Mouse (Mus musculus): ENCODE measurements at regions not wholly inside any gene's neighbourhood (a gene's known extent, or its start where the extent isn't known, plus 50 kb on each side); places are given as distances from the start of the nearest gene placed in this dataset.

DNA sequence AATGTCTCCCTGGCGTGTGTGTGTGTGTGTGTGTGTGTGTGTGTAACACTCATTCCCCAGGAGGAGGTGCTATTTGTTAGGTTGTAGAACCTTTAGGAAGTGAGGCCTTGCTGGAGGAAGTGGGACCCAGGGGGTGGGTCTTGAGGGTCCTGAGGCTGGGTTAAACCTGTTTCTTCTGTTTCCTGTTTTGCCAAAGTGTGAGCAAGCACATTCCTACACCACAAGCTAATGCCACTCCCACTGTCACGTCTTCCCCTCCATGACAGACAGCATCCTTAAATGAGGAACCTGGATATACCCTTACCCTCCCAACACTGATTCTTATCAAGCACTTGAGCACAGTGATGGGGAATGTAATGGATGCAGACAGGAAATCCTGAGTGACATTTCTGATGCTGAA lies 91.5 kb upstream of the Kctd3 start:
- no peak for TF ChIP-seq POLR2A (IDR thresholded peaks at IDR 0.05; ENCODE audit: borderline replicate concordance, low read depth, low read length)
- no peak for TF ChIP-seq CTCF (IDR thresholded peaks at IDR 0.05; ENCODE audit: low read depth, low read length)
- H3K4me3 ChIP-seq (ENCODE audit: insufficient read depth, low read length) = no peak overlapping the region
- no peaks in the 10 kb centered on the region for H3K4me1 ChIP-seq (ENCODE audit: control insufficient read depth, insufficient read depth, low read length)
- no peak overlapping the region for H3K27ac ChIP-seq (ENCODE audit: insufficient read depth, low read depth, low read length)

DNA sequence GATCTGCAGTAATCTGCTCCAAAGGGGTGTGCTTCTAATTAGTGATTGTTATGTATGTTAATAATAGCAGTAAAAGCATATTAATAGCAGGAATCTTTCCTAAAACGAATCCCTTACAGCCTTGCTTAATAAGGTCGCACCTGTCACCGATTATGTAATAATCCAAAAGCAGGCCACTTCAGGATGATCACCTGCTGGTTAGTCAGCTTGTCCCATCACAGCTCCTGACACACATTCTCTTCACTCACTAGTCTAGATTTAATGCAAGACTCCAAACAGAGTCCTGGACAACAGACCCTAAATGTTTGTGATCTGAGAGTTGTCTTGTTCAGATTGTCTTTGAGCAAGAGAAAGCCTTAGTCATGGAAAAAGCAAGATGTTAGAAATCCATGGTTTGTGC lies 85.2 kb upstream of the Kctd3 start:
- no peak for TF ChIP-seq POLR2A (IDR thresholded peaks at IDR 0.05; ENCODE audit: borderline replicate concordance, low read depth, low read length)
- no peak for TF ChIP-seq CTCF (IDR thresholded peaks at IDR 0.05; ENCODE audit: low read depth, low read length)

DNA sequence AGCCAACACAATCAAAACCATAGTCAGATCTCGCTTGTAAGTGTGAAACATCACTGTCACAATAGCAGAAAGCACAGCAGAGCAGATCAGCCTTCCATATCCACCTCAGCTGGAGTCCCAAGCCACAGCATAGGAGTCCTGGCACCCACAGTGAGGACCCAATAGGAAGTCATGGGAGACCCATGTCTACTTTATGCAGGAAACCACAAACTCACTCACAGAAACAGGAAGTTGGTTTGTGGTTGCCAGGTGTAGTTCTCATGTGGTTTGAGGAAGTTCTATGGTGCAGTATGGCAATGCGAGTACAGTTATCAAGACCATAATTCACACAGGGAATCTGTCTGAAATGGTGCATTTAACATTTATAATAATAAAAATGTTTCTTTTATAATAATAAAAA lies 77.6 kb upstream of the Kctd3 start:
- no peaks in the 10 kb centered on the region for H3K4me1 ChIP-seq (ENCODE audit: control insufficient read depth, insufficient read depth, low read length)
- TF ChIP-seq CTCF (IDR thresholded peaks at IDR 0.05; ENCODE audit: low read depth, low read length) = no peak
- no peak for TF ChIP-seq POLR2A (IDR thresholded peaks at IDR 0.05; ENCODE audit: borderline replicate concordance, low read depth, low read length)
- H3K4me3 ChIP-seq (ENCODE audit: insufficient read depth, low read length) = no peak overlapping the region
- no peak overlapping the region for H3K27ac ChIP-seq (ENCODE audit: insufficient read depth, low read depth, low read length)

More for the DNA sequence above, 85.2 kb upstream of the Kctd3 start:
- H3K4me1 ChIP-seq (ENCODE audit: control insufficient read depth, insufficient read depth, low read length) = no peaks in the 10 kb centered on the region
- no peak overlapping the region for H3K27ac ChIP-seq (ENCODE audit: insufficient read depth, low read depth, low read length)
- H3K4me3 ChIP-seq (ENCODE audit: insufficient read depth, low read length) = no peak overlapping the region

DNA sequence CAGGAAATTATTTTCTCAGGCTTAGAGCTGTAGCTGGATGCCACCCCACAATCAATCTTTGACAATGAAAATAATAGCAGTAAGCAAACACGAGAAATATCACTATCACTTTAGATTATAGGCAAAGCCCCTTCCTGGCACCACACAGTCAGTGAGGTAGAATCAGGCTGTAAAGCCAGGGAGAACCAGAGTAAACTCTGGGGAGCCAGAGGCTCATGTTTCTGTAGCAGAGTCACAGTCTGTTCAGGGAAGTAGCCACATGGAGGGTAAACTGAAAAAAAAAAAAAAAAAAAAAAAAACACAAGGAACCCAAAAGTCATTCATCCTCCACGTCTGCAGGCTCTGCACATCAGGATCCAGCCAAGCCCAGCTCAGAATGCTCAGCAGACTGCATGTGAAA lies 73.6 kb upstream of the Kctd3 start:
- H3K4me3 ChIP-seq (ENCODE audit: insufficient read depth, low read length) = no peak overlapping the region
- H3K4me1 ChIP-seq (ENCODE audit: control insufficient read depth, insufficient read depth, low read length) = no peaks in the 10 kb centered on the region
- no peak for TF ChIP-seq CTCF (IDR thresholded peaks at IDR 0.05; ENCODE audit: low read depth, low read length)
- H3K27ac ChIP-seq (ENCODE audit: insufficient read depth, low read depth, low read length) = no peak overlapping the region

DNA sequence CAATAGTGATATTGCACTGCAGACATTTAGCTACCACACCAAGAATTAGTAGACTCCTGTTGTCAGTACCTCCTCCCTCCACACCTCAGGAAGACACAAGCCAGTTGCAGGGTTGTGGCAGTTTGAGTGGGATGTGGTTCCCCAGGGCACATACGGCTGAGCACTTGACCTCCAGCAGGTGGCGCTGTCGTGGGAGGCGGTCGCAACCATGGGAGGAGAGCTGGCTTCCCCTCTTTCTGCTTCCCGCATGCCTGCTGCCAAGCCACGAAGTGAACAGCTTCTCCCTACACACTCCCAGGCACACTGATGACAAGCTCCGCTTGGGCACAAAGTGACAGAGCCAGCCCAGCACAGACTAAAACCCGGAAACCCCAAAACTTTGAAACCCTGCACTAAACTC lies 73.2 kb upstream of the Kctd3 start:
- Histone ChIP-seq H3K27ac (ENCODE audit: insufficient read depth, low read depth, low read length) (no peak overlapping the region), H3K4me3 (ENCODE audit: insufficient read depth, low read length) (no peak overlapping the region), H3K4me1 (ENCODE audit: control insufficient read depth, insufficient read depth, low read length) (no peaks in the 10 kb centered on the region)
- TF ChIP-seq CTCF (IDR thresholded peaks at IDR 0.05; ENCODE audit: low read depth, low read length) (peak; percentile 64), POLR2A (IDR thresholded peaks at IDR 0.05; ENCODE audit: borderline replicate concordance, low read depth, low read length) (no peak)

DNA sequence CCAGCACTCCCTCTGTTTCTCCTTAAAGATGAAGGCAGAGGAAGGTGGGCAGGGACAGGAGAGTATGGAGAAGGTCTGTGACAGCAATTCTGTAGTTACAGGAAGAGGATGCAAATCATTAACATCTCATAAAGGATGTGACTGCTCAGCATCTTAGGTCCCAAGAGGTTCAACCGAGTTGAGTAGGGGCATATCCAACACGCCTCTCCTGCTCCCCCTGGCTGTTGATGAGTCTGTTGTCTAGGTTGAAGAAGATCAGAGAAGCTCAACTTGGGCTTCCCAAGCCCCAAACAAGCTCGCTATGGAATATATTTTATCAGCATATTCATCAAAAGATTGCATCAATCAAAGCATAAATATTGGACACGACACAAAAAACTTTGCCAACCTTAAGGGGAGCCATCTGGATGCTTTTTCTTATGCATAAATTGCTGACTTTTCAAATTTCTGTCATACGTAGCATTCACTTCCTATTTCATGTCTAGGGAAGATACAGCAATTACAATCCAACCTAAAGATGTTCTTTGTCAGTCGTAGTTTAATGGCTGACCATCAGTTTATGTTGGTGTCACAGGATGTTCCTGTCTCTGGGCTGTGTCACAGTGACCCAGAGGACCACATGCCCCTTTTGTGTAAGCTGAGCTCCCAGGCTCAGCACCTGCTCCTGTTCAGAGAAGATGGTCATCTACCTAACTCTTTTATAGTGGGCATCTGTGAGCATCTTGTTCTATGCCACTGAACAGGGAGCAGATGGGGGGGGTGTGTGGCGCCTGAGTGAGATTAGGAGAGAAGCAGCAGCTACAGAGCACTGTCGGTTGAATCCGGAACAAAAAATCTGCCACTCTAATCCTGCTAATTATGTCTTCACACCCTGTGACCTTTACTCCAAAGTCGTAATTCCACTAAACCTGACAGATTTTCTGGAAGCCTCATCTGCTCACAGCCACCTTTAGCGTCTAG lies 72.1 kb upstream of the Kctd3 start:
- TF ChIP-seq POLR2A (IDR thresholded peaks at IDR 0.05; ENCODE audit: borderline replicate concordance, low read depth, low read length) (no peak), CTCF (IDR thresholded peaks at IDR 0.05; ENCODE audit: low read depth, low read length) (no peak)
- no peak overlapping the region for H3K4me3 ChIP-seq (ENCODE audit: insufficient read depth, low read length)
- H3K4me1 ChIP-seq (ENCODE audit: control insufficient read depth, insufficient read depth, low read length) = no peaks in the 10 kb centered on the region

DNA sequence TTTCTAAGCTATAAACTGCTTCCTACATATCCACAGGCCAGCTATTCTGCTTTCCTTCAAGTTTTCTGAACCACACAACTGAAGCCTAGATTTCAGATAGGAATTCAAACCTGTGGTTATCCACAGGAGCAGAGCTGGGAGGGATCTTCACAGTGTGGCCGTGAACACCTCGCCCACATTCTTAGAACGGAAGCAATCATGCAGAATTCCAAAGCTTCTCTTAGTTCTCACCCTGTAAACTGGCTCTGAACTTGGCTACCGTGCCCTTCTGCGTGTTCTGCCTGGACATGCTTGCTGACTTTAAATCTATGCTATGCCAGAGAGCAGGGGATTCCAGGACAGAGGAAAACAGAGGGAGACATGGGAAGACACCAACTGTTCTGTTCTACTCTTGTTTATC lies 70.2 kb upstream of the Kctd3 start:
- no peak overlapping the region for H3K27ac ChIP-seq (ENCODE audit: insufficient read depth, low read depth, low read length)
- no peak for TF ChIP-seq POLR2A (IDR thresholded peaks at IDR 0.05; ENCODE audit: borderline replicate concordance, low read depth, low read length)
- no peak for TF ChIP-seq CTCF (IDR thresholded peaks at IDR 0.05; ENCODE audit: low read depth, low read length)
- H3K4me1 ChIP-seq (ENCODE audit: control insufficient read depth, insufficient read depth, low read length) = no peaks in the 10 kb centered on the region

More for the DNA sequence above, 72.1 kb upstream of the Kctd3 start:
- H3K27ac ChIP-seq (ENCODE audit: insufficient read depth, low read depth, low read length) = no peak overlapping the region

DNA sequence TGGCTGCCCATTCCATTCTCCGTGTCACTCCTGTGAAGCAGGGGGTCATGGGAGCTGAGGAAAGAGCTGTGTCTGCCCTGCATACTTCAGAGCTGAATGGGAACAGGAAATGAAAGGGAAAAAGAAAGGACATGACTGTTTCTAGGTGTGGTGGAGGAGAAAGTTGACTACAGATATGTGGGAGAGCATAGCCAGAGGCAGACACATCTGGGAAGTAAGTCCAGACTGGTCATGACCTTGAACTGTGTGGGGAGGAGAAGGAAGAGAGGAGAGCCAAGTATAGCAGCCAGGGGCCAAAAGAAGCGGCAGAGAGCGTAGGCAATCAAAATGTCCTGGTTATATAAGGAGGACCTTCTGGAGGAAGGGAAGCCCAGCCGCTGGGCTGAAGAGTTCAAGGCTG lies 68.6 kb upstream of the Kctd3 start:
- TF ChIP-seq CTCF (IDR thresholded peaks at IDR 0.05; ENCODE audit: low read depth, low read length) = no peak
- Histone ChIP-seq H3K4me1 (ENCODE audit: control insufficient read depth, insufficient read depth, low read length) (no peaks in the 10 kb centered on the region), H3K4me3 (ENCODE audit: insufficient read depth, low read length) (no peak overlapping the region), H3K27ac (ENCODE audit: insufficient read depth, low read depth, low read length) (no peak overlapping the region)

More for the DNA sequence above, 70.2 kb upstream of the Kctd3 start:
- no peak overlapping the region for H3K4me3 ChIP-seq (ENCODE audit: insufficient read depth, low read length)

DNA sequence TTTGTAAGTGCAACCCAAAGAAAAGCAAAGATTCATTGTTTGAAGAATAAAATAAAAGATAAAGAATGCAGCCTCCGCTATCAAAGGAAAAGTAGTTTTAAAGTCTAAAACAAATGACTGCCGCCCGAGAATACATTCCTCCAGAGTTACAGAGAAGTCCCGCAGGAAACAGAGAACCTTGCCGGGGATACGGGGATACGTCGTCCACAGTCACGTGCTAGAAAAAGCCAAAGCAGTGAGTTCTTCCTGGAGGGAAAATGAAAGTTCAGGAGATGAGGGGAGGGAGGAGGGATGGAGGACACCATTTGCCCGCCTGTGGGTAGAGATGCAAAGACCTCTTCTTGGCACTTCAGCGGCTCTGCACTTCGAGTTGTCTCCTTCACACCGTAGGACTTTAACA lies 68.0 kb upstream of the Kctd3 start:
- no peak overlapping the region for H3K27ac ChIP-seq (ENCODE audit: insufficient read depth, low read depth, low read length)
- TF ChIP-seq POLR2A (IDR thresholded peaks at IDR 0.05; ENCODE audit: borderline replicate concordance, low read depth, low read length) (no peak), CTCF (IDR thresholded peaks at IDR 0.05; ENCODE audit: low read depth, low read length) (no peak)
- H3K4me1 ChIP-seq (ENCODE audit: control insufficient read depth, insufficient read depth, low read length) = no peaks in the 10 kb centered on the region
- no peak overlapping the region for H3K4me3 ChIP-seq (ENCODE audit: insufficient read depth, low read length)

DNA sequence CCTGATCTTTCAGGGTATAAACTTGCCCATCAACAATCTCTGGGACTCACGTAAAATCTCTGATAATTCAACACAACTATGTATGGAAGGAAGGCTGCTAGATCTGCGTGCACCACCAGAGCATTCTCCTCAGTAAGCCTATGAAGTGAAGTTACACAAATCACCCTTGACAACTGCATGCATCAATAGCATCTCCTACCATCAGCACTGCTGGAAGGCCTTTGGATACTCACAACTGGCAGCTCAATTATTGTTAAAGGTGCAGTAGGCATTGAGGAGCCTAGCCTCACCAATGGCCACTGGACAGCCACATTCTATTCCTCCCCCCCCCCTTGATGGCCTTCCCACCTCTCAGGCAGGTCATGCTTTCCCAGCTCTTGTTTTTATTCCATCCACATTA lies 64.9 kb upstream of the Kctd3 start:
- Histone ChIP-seq H3K4me3 (ENCODE audit: insufficient read depth, low read length) (no peak overlapping the region), H3K27ac (ENCODE audit: insufficient read depth, low read depth, low read length) (no peak overlapping the region), H3K4me1 (ENCODE audit: control insufficient read depth, insufficient read depth, low read length) (no peaks in the 10 kb centered on the region)
- TF ChIP-seq CTCF (IDR thresholded peaks at IDR 0.05; ENCODE audit: low read depth, low read length) = no peak
- TF ChIP-seq POLR2A (IDR thresholded peaks at IDR 0.05; ENCODE audit: borderline replicate concordance, low read depth, low read length) = no peak

Data from bone marrow macrophage, adult 2 months (primary cell).